Mouse (Mus musculus): ENCODE results near the gene Pon2. TPM values are rescaled to one million over a fixed set of nuclear protein-coding genes. Genes with fewer than 3 reads are reported as not detected.

Gene Pon2
- polyA plus RNA-seq, 1 experiment, result 16.3 TPM

DNA sequence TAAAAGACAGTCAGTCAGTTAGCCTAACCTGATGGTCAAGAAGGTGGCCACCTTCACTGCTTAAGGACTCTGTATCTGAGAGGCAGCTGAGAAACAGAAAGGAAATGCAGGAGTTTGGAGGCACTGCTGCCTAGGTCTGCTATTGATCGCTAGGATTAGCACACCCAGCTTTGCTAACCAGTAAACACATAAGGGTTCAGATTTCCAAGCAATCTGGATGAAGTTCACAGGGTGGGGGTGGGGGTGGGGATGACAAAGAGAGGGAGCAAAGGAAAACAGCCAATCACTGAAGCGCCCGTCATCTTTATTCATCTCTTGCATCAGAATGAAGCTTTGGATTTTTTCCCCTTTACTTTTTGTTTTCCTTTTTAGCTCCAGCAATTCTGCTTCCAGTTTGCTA, 76.2 kb downstream of the Pon2 start:
- no peaks in the 10 kb centered on the region for H3K36me3 ChIP-seq (ENCODE audit: control insufficient read depth, insufficient read depth, low read length)
- H3K27me3 ChIP-seq (replicated peaks; ENCODE audit: control insufficient read depth, insufficient read depth, low read length), result no peaks in the 10 kb centered on the region
- 85% methylated on average over 3 of the region's 3 CpGs for WGBS
- H3K4me1 ChIP-seq (ENCODE audit: control insufficient read depth, insufficient read depth, low read length), result no peaks in the 10 kb centered on the region
- no peak for DNase-seq
- H3K4me3 ChIP-seq (ENCODE audit: insufficient read depth, low read depth, low read length), result no peak overlapping the region
- H3K27ac ChIP-seq (ENCODE audit: insufficient read depth, low read depth, low read length), result no peak overlapping the region
- TF ChIP-seq CTCF (conservative IDR thresholded peaks at IDR 0.05; ENCODE audit: insufficient read depth, insufficient read length, low read depth, low read length) (no peak), POLR2A (IDR thresholded peaks at IDR 0.05; ENCODE audit: low read depth, low read length) (no peak)

DNA sequence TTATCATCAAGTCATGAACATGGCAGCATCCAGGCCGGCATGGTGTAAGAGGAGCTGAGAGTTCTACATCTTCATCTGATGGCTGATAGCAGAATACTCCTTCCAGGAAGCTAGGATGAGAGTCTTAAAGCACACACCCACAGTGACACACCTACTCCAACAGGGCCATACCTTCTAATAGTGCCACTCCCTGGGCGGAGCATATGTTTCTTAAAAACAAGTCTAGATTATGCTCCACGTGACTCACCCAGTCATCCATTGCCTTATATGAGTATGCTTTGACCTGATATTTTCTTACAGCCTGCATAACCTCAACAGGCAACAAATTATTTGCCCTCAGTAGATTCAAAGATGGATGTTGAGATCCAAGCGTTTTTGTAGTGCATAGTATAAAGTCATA, 80.1 kb downstream of the Pon2 start:
- H3K4me1 ChIP-seq (ENCODE audit: control insufficient read depth, insufficient read depth, low read length), result no peaks in the 10 kb centered on the region
- 95% methylated on average over 4 of the region's 4 CpGs for WGBS
- no peak overlapping the region for H3K27ac ChIP-seq (ENCODE audit: insufficient read depth, low read depth, low read length)
- no peak for DNase-seq
- TF ChIP-seq POLR2A (IDR thresholded peaks at IDR 0.05; ENCODE audit: low read depth, low read length), result no peak
- TF ChIP-seq CTCF (conservative IDR thresholded peaks at IDR 0.05; ENCODE audit: insufficient read depth, insufficient read length, low read depth, low read length), result no peak
- H3K36me3 ChIP-seq (ENCODE audit: control insufficient read depth, insufficient read depth, low read length), result no peaks in the 10 kb centered on the region
- no peaks in the 10 kb centered on the region for H3K27me3 ChIP-seq (replicated peaks; ENCODE audit: control insufficient read depth, insufficient read depth, low read length)
- no peak overlapping the region for H3K4me3 ChIP-seq (ENCODE audit: insufficient read depth, low read depth, low read length)

Other genes starting within 250 kb of the Pon2 start
- 0.52 and 1.2 TPM in 2 replicates for gene Pon1, start 104.5 kb downstream of the Pon2 start, polyA plus RNA-seq (2012; rRNA removed)
- gene Pon3, start 42.2 kb downstream of the Pon2 start, polyA plus RNA-seq (2012; rRNA removed), result 8.7 and 11.4 TPM in 2 replicates
- 0.42 and 0.69 TPM in 2 replicates for gene Asb4, start 84.9 kb upstream of the Pon2 start, polyA plus RNA-seq (2012; rRNA removed)
- gene Pdk4, start 197.9 kb upstream of the Pon2 start, polyA plus RNA-seq (2012; rRNA removed), result 22.3 and 30.0 TPM in 2 replicates